In the genomic region with DNA sequence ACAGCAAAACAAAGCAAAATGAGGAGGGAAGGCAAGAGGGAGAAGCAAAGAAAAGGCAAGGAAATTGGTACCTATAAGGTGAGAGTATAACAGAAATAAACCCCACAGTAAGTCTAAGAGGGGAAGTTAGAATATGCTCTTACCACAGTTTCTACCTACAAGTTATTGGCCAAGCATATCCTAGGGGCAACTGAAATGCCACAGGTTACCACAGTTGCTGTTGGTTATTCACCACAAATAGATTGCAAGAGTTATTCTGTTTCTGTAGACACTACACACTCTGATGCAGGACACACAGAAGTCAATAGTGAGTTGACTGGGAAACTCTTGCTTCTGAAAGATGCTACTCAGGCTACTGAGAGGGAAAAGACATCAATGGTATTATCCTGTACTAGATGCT, we compare ENCODE assay signal across 33 mouse cellular contexts.
"Had no signal": no experiment of that assay in that cellular context is flagged by ENCODE, and none has a peak within 500 bp of the region (broad histone marks: within the 10 kb centered on the region; RNA-seq: fewer than 3 reads in every experiment).

No protein-coding gene starts in this region.

- H3K4me3 ChIP-seq: heart, embryonic 10.5 days; heart, embryonic 12.5 days; heart, embryonic 13.5 days; heart, embryonic 15.5 days; hindbrain, embryonic 12.5 days; hindbrain, embryonic 13.5 days; hindbrain, embryonic 15.5 days; intestine, embryonic 15.5 days; kidney, embryonic 15.5 days; layer of hippocampus, adult 2 months; left cerebral cortex, adult 2 months had no signal

- H3K27ac ChIP-seq: heart, embryonic 10.5 days; heart, embryonic 13.5 days; heart, embryonic 15.5 days; hindbrain, embryonic 12.5 days; hindbrain, embryonic 13.5 days; hindbrain, embryonic 14.5 days; hindbrain, embryonic 15.5 days; hindbrain, postnatal 0 days; intestine, embryonic 15.5 days; kidney, embryonic 15.5 days; kidney, postnatal 0 days; layer of hippocampus, adult 2 months; left cerebral cortex, adult 2 months had no signal

- H3K27me3 ChIP-seq: heart, embryonic 12.5 days; heart, embryonic 13.5 days; heart, embryonic 15.5 days; hindbrain, embryonic 12.5 days; hindbrain, embryonic 13.5 days; hindbrain, embryonic 15.5 days; intestine, embryonic 15.5 days had no signal

- ATAC-seq: hindbrain, embryonic 16.5 days; hindbrain, postnatal 0 days; inflammation-experienced regulatory T-cells, adult 6 months; intestine, embryonic 15.5 days; intestine, embryonic 16.5 days; intestine, postnatal 0 days had no signal

- H3K4me1 ChIP-seq: heart, embryonic 10.5 days; heart, embryonic 12.5 days; heart, embryonic 13.5 days; heart, embryonic 15.5 days; hindbrain, embryonic 12.5 days; hindbrain, embryonic 13.5 days; hindbrain, embryonic 15.5 days; intestine, embryonic 15.5 days; kidney, embryonic 15.5 days had no signal

- H3K36me3 ChIP-seq: heart, embryonic 10.5 days; heart, embryonic 12.5 days; heart, embryonic 13.5 days; heart, embryonic 15.5 days; hindbrain, embryonic 12.5 days; hindbrain, embryonic 13.5 days; hindbrain, embryonic 15.5 days; intestine, embryonic 15.5 days; kidney, embryonic 15.5 days had no signal

- DNase-seq: heart, postnatal 10 days; heart, postnatal 14 days; heart, postnatal 36 days; kidney, adult 11 months; kidney, adult 18-20 months; kidney, adult 2 months; kidney, adult 8-10 months; kidney, adult 9 months; kidney, postnatal 10 days; kidney, postnatal 14 days; kidney, postnatal 25 days; kidney, postnatal 36 days; kidney, postnatal 4 days; layer of hippocampus, adult 9-11 months; layer of hippocampus, postnatal 36 days had no signal

- H3K9me3 ChIP-seq: heart, embryonic 10.5 days; heart, embryonic 12.5 days; heart, embryonic 13.5 days; heart, embryonic 15.5 days; hindbrain, embryonic 12.5 days; hindbrain, embryonic 13.5 days; hindbrain, embryonic 15.5 days; intestine, embryonic 15.5 days; kidney, embryonic 15.5 days had no signal
